Mouse (Mus musculus) megakaryocyte-erythroid progenitor cell, adult 5-6 weeks (primary cell): Measurements from ENCODE around the gene Thra. TPM values are rescaled to one million over a fixed set of nuclear protein-coding genes. Genes with fewer than 3 reads are reported as not detected.
"Not testable (repeated sequence)": the region's sequence is repeated elsewhere in the genome, so short reads cannot be mapped to it uniquely, and the experiment has no call there.

Experiments used
- ATAC-seq: replicated peaks from 2 replicates; pipeline ENCODE4 v1.8.0; 2016; ENCODE audit warnings: mild to moderate bottlenecking, inconsistent platforms; ENCODE audit not compliant: severe bottlenecking, poor library complexity, low FRiP score, low TSS enrichment
- total RNA-seq, 2 experiments: library from RNA; stranded (forward) in 1 of 2; stranded (reverse) in 1 of 2; fragments of 200-1000, 215-1000 nt in 1 of 2; fragments of >200 nt in 1 of 2; fragmentation: Nextera tagmentation in 1 of 2; gene quantifications; 2 replicates each; pipeline ENCODE4 v1.2.3; 2014 to 2017

The Thra gene
- total RNA-seq (2014; fragmentation: Nextera tagmentation) (47.5 and 51.0 TPM in 2 replicates), total RNA-seq (2017) (20.4 and 23.3 TPM in 2 replicates)

DNA sequence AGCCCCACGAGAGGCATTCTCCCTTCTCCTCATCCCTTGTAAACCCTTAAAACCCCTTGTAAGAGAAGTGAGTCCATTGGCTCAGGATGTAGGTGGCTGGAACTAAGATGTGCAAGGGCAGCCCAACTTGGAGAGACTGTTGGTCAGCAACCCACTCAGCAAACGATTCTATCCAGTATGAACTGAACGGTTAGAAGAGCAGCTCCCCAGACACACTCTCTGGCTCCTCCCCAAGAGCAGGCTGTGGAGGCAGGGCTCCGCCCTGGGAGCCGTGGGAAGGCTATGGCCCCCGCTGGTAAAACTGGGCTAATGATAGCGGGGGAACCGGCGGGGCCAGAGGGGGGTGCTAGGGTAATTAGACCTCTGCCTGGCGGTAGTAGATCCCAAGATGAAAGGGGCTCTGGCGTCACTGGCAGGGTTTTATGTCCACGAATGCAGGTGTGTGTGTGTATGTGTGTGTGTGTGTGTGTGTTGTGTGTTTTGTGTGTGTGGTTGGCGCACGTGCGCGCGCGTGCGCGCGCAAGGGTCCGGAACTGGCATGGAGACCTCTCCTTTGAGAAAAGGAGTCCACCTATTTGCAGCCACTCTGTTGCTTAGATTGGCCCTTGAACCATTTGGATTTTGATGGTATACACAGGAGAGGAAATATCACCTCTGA lies at the start of gene Thra:
Thra (plus strand) TSS at position 246 of the 658 bp plus-strand sequence.
- peak; percentile 74 for ATAC-seq

DNA sequence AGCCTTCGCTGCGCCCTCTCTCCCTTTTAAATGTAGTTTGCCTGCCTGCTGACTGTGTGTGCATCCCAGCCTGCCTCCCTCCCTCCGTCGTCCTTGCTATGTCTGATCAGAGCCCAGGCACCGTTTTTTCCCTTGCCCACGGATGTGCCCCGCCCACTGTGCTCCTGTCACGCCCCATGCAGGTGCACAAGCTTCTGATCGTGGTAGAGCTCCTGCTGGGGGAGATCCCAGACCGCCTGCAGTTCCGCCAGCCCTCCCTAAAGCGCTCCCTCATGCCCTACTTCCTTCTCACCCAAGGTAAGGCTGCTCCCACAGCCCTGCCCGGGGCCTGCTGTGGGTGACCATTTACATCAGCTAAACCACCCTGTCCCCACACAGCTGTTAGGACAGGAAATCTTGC lies 47.2 kb upstream of the Thra start:
- peak; percentile 8; the same call in 1 of the 2 replicates for ATAC-seq

DNA sequence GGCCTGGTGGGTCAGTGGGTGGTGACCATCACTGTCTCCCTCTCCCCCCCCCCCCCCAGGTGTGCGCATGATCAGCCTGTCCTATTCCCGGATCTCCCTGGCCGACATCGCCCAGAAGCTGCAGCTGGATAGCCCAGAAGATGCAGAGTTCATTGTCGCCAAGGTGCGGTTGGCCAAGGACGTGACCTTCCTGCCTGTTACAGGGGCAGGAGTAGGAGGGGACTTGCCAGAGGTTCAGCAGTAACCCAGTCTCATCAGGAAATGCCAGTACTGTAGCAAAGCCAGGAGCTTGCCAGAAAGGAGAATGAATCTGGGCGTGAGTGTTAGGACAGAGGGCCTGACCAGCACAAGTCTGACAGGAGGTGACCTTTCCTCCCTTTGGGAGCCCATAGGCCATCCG lies 46.7 kb upstream of the Thra start:
- ATAC-seq = no peak

DNA sequence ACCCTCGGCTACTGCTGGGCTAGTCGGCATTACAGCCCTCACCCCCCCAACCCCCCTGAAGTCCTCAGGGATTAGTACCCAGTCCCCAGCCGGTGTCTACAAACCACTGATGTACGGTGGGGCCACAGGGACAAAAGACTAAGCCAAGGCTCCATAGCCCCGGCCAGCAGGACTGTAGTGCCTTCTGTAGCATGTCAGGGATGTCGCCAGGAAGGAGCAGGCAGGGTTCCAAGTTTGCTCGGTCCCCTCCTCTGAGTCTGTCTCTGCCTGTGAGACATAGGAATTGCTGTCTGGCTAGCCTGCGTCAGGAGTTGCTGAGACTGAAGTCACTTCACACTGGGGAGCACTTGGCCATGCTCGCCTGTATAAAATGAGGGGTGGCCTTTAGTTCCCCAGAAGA lies 46.1 kb upstream of the Thra start:
- ATAC-seq = no peak

DNA sequence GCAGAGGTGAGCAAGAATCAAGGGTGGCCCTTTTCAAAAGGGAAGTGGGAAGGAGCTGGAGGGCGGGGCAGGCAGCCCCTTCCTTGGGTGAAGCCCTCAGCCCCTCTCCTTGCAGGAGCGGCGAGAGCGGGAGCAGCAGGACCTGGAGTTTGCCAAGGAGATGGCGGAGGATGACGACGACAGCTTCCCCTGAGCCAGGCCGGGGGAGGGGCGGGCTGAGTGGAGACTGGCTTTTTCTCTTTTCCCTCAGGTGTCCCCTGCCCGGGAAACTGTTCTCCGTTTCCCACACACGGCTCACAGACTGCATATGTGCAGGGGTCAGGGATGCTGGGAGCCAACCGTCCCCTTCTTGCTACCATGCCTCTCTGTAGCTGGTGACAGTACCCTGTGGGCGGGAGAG lies 45.0 kb upstream of the Thra start:
- no peak for ATAC-seq

DNA sequence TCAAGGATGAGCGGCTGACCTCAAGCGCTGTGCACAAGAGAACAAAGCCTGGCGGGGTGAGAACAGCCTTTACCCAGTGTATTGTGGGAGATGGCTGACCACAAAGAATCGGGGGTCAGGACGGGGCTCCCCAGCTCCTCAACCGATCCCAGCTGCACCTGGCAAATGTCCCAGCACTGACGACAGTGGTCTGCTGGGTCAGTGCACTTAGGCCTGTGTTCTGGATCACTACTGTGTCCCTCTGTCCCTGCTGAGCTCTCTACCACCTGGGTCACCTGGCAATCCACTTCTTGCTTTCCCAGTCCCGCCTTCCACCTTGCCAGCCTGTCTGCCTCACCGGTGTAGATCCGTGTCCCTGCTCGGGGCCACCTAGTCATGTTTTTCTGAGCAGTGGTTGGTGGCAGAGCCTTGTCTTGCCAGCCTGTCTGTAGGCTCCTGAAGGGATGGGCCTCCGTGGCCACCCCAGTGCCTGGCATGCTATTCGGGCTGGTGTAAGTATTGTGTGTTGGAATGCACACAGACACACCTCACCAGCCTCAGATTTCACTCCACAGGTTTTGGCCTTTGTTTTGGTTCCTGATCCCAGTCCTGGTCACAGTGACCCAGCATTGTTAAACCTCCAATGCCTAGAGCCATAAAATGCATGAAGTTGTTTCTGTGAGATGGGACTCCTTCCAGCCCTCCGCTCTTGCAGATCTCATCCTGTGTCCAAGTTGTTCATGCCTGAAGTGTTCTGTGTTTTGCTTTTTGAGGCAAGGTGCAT lies 43.8 kb upstream of the Thra start:
- no peak for ATAC-seq

DNA sequence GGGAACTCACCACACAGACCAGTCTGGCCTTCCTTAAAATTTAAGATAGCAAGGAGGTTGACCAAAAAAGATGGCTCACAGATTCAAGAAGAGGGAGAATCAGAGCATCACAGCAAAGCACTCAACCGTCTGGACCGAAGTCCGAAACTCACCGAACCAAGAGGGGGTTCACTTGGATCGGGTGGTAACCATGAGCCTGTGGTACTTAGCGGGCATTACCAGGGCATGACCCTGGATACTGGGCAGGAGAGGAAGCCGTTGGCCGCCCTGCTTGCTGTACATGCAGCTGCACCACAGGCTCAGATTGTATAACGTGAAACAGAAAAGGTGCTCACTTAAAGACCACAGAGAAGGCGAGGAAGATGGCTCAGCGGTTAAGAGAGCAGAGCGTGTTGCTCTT lies 43.2 kb upstream of the Thra start:
- no peak for ATAC-seq

DNA sequence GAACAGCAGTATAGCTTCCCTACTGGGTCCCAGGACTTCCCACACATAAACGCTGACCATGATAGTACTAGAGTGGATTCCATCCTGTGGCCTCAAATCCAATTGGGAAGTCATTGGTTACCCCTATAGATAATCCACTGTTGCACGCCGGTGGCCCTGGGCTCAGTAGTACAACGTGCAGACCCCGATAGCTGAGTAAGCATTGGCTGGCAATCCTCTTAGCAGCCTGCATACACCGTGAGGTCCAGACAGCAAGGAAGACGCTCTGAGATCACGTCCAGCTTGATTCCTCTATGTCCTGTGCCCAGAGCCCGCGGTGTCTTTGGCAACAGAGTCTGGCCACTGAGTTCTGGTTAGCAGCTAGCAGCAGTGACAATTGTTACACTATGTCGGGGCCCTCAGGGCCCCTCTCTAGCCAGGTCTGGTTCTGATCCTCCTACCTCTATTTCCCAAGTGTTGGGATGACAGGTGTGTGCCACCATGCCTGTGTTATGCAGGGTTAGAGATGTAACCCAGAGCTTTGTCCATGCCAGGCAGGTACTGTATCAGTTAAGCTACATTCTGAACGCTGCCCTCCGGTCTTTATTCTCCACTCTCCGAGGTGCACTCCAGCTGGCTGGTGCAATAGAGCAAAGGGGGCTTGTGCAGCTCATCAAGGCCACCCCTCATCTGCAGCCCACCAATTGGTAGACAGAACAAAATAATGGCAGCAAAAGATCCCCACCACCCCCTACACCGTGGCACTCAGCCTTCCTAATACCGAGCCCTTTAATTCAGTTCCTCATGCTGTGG lies 41.4 kb upstream of the Thra start:
- no peak for ATAC-seq

DNA sequence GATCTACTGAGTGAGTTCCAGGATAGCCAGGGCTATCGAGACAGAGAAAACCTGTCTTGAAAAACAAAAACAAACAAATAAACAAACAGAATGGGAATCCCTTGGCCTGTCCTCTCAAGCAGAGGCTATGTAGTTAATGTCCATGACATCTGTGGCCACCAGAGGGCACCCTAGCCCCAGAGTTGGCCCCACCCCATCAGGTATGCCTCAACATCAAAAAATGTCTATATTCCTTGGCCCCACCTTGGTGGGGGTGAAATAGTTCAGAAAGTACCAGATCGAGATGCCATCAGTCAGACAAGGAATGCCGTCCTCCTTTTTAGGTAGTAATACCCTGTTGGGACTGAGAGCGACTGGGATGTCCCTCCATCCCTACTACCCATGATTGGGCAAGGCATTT lies 40.5 kb upstream of the Thra start:
- peak; percentile 58 for ATAC-seq

DNA sequence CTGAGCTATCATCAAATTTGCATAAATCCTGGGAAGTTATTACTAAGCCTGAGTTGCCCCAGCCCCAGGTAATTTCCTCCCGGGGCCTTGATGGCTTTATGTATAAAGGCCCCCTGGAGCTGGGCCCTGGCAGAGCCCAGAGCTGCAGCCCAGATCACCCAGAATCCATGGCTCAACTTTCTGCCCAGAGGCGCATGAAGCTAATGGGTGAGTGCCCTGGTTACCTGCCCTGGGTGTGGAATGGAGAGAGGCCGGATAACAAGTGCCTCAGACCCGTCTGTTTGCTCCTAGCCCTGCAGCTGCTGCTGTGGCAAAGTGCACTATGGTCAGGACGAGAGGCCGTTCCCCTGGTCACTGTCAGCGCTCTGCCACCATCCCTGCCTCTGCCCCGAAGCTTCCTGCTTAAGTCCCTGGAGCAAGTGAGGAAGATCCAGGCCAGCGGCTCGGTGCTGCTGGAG lies 39.2 kb upstream of the Thra start, which contains the start of gene Csf3:
Csf3 (plus strand) TSS at position 51 of the 458 bp plus-strand sequence.
- no peak for ATAC-seq

DNA sequence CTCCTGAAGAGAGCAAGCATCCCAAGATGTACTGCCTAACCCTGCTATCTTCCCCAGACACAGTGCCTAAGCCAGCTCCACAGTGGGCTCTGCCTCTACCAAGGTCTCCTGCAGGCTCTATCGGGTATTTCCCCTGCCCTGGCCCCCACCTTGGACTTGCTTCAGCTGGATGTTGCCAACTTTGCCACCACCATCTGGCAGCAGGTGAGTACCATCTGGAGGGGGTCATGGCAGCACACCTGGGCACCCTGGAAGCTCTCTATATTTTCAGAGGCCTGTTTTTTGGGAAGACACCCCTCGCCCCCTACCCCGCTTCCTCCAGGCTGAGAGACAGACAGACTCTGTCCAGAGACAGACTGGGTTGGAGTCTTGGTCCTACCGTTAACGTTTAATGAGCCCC lies 38.1 kb upstream of the Thra start:
- ATAC-seq = no peak

DNA sequence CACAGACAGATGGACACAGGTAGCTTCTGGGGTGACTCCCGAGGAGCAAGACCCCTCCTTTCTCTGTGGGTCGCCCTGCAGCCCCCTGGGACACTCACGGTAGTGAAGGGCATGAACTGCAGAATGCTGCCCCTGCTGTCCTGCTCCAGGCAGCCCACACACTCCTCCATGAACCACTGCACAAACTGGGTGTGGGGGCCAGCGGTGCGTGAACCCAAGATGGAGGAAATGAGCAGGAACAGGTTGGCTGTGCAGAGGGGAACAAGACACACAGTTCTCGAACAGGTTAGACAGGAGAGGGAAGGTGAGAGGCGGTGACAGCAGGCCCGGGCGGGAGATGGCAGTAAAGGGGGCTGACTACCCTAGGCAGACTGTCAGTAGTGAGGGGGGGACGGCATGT lies 35.4 kb upstream of the Thra start:
- ATAC-seq = no peak

DNA sequence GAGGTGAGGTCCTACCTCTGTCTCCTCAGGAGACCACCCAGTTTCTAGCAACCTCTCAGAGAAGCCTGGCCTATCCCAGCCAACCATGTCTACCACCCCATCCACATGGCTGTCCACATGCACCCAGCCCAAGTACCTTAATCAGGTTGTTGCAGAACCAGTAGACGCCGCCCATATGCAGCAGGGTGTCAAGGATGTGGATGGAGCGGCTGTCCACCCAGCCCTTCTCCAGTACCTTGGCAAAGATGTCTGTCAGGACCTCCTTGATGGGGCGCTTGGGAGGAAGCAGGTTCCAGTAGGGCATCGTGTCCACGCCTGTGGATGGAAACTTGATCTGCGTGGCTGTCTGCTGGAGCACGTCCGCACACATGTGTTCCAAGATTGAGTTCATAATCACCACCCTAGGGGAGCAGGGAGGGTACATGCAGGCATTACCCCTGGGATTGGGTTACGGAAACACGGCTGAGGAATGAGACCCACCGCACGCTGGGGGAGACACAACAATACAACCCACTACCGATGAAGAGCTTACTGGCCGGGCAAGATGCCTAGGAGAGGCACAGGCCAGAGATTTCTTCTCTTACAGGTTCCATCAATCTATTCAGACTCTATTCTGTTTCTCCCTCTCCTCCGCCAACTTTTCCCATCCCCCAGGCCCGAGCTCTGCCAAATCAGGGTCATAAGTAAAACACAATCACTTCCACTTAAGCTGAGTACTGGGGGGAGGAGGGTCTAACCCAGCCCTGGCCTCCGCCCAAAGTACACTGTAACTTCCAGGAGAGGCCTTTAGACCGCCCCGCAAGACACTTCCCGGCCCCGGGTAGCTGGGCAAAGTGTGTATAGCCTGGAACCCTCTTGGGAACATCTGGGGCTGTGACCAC lies 32.8 kb upstream of the Thra start:
- ATAC-seq = no peak

DNA sequence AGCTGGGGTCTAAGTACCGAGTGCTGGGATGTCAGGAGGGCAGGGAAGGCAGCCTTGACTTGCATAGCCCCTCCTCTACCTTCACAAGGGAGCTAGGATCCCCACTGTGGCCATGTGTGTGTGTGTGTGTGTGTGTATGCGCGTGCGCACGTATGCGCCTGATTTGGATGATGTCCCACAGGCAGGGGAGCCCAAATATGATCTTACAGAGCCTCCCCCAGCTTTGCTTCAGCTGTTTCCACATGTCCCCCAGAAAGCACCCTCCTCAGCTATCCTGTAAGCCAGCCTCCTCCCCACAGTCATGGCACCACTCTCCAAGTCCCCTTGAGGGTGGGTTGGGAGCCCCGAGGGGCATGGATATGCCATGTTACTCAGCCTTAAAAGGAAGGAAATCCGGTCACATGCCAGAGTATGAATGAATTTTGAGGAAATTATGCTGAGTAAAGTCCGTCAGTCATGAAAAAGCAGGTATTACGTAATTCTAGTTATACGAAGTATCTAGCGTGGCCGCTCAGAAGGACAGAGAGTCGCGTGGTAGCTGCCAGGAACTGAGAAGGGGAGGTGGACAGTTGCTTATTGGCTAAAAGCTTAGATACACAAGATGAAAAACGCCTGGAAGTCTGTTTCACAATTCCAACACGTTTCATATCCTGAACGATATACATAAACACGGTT lies 32.0 kb upstream of the Thra start:
- no peak for ATAC-seq

DNA sequence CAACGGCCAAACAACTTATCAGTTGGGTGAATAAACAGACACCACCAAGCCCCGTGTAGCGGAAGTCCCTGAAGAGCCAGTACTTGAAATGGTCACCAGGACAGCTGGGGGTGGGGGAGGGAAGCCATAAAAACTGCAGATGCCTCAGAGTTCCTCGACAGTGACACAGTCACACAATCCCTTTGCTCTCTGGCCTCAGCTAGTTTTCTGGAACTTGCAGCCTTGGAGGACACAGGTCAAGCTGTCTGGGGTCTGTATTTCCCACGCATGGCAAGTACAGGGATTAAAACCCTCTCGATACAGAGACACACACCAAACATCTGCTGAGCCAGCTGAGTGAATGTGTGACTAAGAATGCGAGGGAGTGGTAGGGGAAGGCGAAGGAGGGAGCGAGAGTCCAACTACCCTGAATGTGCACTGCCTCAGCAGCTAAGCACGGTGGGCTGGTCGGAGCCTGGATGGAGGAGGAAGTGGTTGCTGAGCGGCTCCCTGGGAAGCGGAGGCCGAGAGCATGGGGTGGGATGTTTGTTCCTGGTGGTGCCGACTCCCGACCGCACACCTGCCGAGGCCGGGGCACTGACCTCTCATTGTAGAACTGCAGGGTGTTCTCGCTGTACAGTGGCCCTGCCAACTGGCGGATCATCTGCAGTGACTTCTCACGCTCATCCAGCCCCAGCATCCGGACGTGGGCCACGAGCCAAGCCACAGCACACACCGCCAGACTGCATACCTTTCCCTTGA lies 31.3 kb upstream of the Thra start:
- ATAC-seq = peak; percentile 33

DNA sequence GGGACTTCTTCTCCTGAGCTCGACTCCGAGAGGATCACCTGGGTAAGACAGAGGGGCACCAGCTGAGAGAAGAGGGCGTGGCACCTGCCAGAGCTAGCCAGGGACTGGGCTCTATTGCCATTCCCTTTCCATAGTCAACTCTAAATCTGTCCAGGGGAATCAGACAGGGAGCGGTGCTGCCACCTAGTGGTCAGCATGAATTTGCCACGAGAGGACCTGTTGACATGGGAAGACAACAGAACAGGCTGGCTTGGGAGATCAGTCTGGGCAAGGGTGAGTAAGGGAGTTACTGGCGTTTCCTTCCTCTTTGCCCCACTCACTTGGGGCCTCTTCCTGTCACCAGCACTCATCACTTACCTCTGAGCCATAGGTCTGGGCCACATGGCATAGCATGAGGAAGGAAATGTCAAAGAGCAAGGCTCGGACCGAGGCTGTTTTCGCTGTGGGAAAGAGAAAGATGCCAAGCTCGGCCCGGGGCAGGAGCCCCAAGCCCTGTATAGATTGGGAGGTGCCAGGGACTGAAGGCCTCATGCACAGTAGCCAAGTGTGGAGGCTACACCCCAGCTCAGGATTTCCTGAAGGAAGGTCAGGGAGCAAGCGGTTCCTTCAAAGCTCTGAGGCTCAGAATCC lies 29.9 kb upstream of the Thra start:
- peak; percentile 56 for ATAC-seq

DNA sequence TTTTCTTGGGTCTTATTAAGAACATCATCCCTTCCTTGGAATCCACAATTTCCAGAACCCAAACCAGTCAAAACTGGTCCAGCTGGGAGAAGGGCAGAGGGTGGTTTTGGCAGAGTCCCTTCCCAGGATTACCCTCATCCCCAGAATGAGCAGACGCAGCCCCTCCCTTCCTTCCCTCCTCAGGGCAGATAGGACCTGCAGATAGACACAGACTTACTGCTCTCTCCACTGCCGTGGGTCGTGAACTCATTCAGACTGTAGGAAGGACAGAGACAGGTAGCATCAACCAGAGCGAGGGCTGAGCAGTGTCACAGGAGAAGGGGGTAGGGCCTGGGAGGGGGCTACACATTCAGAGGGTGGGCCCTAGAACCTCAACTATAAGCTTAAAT lies 29.4 kb upstream of the Thra start:
- no peak for ATAC-seq

DNA sequence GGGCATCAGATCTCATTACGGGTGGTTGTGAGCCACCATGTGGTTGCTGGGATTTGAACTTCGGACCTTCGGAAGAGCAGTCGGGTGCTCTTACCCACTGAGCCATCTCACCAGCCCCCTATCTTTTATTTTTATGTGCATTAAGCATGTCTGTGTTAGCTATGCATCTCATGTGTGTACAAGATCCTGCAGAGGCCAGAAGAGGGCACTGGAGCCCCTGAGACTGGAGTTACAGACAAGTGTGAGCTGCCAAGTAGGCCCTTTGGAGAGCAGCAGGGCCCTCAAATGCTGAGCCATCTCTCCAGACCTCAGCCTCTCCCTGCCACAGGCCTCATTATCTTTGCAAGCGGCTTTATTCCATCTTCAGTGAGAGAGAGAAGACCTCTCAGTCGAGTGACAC lies 28.4 kb upstream of the Thra start:
- not testable (repeated sequence) for ATAC-seq
